Mouse (Mus musculus): ENCODE data around the gene Homer2.

The Homer2 gene

DNA sequence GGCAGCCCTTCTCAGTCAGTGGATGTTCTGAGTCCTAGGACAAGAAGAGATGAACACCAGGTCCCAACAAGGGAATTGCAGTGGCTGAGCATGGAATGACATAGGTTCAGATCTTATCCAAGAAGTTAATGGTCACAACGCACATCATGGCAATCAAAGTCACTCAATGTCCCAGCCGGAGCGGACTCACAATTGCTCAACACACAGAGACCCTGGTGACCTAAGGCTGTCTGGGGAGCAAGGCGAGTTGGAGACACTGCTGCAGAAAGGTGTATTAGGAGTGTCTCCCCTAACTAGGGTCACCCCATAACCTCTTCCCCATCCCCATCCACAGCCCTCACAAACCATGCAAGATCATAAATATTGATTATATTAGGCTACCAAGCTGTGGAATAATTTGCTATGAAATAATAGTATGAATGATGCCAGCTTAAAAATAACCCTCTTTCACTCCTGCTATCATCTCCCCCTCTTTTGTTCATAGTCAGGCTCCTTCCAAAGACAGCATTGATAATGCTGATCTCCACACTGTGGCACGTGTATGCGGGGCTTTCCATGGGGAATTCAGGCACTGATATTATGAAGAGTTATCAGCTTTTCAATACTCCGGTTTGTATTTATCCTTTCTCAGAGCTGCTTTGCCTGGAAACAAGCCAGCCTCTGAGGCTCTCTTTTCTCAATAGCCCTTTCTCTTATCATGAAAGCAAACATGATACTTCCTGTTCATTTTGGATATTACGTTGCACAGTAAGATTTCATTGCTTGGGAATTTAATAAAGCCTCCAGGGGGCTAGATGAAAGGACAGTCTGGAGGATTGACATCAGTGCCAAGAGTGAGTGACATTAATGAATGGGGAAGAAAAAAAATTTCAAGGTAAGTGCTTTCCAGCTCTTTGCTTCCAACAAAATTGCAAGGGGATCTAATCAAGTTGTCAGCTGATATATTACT is 147.0 kb downstream of the Homer2 start:
- 64% methylated on average over 8 of the region's 8 CpGs for WGBS

DNA sequence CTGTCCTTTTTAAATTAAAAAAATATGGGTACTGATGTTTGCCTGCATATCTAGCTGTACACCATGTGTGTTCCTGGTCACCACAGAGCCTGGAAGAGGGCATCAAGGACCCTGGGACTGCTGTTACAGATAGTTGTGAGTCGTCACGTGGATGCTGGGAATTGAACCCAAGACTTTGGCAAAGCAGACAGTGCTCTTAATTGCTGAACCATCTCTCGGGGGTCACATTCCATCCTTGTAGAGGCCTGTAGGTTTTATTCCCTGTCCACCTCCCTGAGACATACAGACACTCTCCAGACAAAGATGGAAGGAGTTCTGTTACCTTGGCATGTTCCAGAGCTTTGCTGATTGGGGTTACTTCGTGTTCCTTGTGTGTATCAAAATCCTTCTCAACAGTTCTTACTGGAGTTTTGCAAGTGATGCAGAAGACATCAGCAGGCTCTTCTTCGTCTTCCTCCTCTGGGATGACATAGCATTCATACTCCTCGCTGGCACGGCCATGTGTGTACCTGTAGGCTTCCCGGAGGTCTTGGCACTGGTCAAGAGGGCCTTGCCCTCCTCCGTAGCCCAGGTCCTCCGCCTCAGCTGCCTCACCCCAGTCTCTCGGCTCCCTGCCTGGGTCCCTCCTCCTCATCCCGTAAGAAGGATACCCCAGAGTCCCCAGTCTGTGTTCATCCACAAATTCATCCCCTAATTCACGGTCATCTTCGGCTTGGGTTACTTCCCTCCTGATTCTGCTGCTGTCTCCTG is 147.9 kb downstream of the Homer2 start:
- WGBS: 92% methylated on average over 14 of the region's 14 CpGs

DNA sequence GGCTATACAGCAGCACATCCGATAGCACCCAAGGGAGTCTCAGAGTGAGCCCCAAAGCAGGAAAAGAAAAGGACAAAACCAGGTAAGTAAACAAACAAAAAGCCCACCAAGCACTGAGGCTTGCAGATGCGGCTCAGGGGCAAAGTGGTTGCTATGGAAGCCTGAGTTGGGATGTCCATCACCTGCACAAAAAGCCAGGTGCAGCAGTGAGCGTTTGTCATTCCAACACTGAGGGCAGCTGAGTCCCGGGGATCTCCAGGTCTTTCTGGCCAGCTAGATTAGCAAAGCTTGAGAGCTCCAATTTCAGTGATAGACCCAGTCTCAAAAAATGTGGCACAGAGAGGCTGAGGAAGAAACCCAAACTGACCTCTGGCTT is 149.4 kb downstream of the Homer2 start:
- WGBS: 86% methylated on average over 4 of the region's 4 CpGs

DNA sequence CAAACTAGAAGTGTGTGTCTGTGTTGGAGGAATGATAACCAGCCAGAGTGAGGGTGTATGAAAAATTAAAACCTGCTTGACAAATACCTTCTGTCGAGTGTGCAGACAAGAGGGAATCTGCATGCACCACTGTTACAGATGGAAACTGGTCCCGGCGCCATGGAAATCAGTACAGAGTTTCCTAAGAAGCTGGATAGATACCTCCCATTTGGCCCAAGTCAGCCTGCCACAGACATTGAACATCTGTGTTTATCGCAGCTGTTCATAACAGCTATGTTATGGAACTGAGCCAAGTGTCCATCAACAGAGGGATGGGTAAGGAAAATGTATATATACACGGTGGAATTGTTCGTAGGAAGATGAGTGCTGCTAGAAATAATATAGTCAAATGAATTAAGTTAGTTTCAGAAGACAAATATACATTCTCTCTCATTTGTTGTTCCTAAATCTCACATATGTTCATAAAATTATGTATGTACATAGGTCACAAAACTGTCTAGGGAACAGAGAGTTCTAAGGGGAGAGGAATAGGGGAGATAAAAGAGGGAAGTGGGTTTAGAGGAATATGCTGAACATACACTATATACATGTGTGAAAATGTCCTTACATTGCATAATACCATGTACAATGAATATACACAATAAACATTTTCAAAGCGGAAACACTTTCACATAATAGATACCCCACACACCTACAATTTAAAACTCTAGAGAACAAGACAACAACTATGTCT is 149.9 kb downstream of the Homer2 start:
- WGBS: 65% methylated on average over 7 of the region's 7 CpGs

DNA sequence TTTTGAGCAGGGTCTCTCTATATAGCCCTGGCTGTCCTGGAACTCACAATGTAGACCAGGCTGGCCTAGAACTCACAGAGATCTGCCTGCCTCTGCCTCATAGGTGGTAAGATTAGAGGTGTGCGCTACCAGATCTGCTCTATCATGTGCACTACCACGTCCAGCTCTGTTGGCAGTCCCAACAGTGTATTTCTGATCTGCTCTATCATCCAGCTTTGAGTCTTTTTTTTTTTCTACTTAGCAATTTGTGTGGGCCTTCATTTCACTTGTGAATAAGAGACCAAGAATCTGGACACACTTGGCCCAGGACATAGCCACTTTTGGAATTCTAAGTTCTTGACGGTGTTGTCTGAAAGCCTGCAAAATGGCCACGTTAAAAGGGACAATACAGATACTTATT is 150.5 kb downstream of the Homer2 start:
- WGBS: 80% methylated on average over 4 of the region's 4 CpGs

DNA sequence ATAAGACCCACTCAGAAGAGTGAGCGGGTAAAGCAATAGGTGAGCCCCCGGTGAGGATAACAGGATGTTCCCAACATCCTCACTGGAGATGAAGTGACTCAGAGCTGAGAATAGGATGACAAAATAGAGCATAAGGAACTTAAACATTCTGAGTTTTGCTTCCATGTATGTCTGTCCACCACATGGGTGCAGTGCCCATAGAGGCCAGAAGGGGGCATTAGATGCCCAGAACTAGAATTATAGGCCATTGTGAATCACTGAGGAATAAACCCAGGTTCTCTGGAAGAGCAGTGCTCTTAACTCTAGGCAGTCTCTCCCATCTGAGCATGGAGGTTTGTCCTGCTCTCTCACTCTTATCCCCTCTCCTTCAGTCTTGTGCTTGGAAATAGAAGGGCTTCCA is 153.0 kb downstream of the Homer2 start:
- whole genome bisulfite sequencing: 64% methylated on average over 2 of the region's 2 CpGs

DNA sequence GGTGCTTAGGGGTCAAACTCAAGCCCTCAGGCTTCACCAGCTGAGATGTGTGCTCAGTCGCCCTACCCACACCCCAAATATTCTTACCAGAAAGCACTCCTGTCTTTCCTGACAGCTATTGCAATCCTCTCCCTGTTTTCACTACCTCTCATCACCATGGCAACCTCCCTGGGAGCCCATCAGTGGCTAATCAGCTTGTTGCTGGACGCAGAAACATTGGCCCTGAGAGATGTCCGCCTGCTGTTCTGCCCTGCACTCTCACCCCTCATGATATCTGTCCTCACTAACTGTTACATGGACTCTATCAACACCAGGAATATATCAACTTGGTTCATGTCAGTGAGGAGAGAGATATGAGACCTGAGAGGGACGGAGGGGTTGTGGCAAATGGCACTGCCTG is 153.7 kb downstream of the Homer2 start:
- 61% methylated on average over 4 of the region's 4 CpGs for WGBS
